Mouse (Mus musculus) gastrocnemius, postnatal 10 days (tissue): ENCODE results near the gene Miip. TPM values are rescaled to one million over a fixed set of nuclear protein-coding genes. Genes with fewer than 3 reads are reported as not detected.
"Not testable (repeated sequence)": the region's sequence is repeated elsewhere in the genome, so short reads cannot be mapped to it uniquely, and the experiment has no call there.

Source experiments
- DNase-seq: peaks from one replicate; pipeline ENCODE4 v3.0.0; 2021; ENCODE audit warnings: mixed read lengths
- total RNA-seq, 2 experiments: library from RNA; stranded (reverse); gene quantifications; 2 replicates each; pipeline ENCODE4 v1.2.3; 2021

Gene Miip
- total RNA-seq, 2 experiments from 2014 or later, result 6.2 to 9.2 TPM

DNA sequence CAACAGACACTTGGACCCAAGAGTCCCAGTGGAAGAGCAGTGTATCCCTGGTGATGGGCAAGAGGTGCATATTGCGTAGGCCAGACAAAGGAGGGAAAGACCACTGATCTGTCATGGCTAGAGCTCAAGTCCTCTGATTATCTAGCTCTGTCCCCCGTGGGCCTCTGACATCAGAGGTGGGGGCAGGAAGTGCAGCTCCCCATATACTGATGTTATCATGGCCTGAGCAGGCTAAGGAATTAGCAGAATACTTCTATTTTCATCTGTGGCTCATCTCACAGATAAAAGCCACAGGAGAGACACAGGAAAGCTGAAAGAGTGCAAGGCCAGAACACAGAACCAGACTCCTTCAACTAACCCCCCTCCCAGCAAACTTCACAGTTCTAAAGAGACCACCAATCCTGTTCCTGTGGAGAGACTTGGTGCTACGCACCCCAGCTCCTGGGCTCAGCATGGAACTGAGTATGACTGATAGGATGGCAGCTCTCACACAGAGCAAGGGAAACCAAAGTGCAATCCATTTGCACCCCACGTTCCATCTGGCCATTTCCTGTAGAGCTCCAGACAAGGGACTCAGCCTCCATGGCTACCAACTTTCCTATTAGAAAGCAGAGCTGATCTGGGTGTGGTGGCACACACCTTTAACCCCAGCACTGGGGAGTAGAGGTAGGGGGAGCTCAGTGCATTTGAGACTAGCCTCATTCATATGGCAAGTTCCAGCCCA lies 7.4 kb upstream of the Miip start:
- no peak for DNase-seq

DNA sequence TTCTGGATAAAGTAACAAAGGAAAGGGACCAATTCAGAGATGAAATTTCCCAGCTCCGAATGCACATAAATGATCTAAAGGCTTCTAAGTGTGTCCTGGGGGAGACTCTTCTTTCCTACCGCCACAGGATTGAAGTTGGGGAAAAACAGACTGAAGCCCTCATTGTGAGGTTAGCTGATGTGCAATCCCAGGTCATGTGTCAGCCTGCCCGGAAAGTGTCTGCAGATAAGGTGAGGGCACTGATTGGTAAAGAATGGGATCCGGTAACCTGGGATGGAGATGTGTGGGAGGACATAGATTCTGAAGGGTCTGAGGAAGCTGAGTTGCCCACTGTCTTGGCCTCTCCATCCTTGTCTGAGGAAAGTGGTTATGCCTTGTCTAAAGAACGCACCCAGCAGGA lies 622 bp upstream of the Miip start:
- DNase-seq, result no peak

DNA sequence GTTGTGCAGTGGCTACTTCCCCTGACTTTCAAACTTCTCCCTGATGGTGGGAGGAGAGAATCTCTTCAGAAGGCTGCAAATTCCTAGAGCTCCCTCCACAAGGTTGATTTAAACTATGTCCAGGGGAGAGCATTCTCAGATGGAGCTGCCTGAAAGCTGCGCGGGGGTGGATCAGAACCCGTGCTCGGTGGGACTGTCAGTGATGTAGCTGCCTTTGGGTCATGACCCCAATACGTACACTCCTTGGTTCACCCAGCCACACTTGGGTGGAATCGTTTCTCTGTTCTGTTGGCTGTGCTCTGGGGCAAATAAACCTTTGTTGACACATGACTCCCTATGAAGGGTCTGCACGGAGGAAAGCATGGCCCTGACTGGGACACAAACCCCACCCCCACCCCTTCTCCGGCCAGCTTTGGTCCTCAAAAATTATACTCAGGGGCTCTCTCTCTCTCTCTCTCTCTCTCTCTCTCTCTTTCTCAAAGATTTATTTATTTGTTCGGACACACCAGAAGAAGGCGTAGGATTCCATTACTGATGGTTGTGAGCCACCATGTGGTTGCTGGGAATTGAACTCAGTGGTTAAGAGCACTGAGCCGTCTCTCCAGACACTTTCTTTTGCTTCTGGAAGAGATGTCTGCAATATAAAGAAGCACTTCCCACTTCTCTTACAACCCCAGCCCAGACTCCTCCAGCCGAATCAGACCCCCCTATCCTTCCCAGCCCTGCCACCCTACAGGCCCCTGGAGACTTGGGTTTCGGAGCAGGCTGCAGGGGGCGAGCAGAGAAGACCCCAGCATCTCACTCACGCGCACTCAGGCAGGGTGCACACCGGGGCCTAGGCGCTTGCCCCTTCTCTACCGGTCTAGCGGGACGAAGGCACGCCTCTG lies 810 bp downstream of the Miip start:
- DNase-seq, result no peak

DNA sequence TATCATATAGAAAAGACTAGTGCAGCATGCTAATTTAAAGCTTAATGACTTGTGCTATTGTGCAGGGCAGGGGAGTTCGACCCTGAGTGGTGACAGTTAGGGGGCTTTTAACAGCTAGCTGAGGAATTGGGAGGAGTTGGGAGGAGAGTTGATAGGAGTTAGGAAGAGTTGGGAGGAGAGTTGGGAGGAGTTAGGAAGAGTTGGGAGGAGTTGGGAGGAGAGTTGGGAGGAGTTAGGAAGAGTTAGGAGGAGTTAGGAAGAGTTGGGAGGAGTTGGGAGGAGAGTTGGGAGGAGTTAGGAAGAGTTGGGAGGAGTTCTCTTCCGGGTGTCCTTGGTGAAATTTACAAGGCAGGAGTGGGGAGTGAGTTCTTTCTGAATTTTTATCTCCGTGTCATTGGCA lies 1.8 kb downstream of the Miip start:
- DNase-seq, result not testable (repeated sequence)

DNA sequence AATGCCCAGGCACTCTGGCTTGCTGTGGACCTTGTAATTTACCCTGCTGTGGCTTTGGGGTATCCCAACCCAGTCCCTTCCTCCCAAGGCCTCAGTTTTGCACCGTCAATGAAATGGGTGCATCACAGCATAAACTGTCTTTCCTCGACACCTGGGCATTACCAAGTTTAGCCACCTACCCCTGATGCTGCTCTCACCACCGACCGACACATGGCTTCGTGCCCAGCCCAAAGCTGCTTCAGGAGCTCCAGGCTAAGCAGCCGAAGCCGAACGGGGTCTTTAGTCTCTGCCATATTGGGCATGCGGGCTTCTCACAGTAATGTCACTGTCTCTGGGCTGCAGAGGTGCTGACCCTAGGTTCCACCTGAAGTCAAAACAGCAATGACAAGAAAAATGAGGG lies 2.6 kb downstream of the Miip start:
- no peak for DNase-seq

DNA sequence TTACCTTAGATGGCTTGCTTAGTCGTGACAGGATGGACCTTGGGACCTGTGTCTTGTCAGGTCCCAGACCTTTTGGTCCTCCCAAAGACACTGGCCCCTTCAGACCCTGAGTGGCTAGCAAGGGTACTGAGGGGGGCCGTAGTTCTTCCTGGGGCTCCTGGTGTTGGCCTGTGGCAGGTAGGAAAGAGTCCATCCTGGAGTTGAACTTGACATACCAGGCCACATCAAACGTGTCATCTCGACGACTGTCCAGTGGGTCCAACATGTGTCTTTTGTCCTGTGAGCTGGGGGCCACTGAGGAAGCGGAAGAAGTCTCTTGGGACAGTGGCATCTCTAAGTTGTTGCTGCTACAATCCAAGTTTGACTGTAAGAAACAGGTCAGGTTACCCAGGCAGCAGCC lies 3.0 kb downstream of the Miip start:
- no peak for DNase-seq

DNA sequence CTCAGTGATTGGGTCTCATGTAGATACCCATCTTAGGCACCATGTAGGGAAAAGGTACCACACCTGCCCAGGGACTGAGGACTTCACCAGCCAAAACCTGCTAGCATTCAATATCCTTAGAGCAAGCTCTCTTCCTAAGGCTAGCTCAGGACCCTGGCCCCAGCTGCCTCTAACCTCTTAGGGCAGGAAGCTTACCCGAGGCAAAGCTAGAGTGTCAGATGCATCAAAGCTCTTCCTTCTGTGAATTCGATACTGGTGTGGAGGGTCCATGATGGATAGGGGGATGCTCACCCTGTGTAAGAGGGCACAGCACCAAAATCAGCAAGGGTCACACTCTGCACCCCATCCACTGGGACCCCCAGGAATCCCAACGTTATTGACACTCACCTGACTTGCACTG lies 6.6 kb downstream of the Miip start:
- DNase-seq, result no peak

DNA sequence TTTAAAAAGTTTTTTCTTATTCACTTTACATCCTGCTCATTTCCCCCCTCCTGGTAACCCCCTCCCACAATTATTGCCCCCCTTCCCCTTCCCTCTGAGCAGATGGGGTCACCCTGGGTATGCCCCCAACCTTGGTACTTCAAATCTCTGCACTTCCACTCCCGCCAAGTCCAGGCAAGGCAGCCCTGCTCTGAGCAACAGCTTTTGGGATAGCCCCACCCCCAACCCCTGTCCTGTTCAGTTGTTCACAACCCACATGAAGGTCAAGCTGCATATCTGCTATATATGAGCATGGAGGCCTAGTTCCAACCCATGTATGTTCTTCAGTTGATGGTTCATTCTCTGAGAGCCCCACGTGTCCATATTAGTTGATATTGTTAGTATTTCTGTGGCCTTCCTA lies 17.8 kb downstream of the Miip start:
- no peak for DNase-seq

DNA sequence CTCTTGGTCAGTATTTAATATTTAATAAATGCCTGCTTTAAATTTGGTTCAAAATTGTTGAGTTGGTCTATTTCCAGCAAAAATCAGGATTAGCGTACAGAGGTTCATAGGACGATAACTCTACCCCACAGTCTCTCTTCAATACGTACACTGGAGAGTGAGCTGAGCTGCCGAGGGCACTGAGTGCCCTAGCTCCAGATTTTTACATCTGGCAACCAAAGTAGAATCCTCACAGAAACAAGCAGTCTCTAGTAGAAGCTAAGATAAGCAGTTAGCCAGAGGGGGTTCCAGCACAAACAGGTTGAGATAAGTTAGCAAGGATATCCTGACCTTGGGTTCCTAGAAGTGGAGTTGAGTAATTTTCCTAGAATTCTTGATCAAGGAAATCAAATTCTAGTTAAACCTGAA lies 20.0 kb downstream of the Miip start:
- DNase-seq, result no peak

DNA sequence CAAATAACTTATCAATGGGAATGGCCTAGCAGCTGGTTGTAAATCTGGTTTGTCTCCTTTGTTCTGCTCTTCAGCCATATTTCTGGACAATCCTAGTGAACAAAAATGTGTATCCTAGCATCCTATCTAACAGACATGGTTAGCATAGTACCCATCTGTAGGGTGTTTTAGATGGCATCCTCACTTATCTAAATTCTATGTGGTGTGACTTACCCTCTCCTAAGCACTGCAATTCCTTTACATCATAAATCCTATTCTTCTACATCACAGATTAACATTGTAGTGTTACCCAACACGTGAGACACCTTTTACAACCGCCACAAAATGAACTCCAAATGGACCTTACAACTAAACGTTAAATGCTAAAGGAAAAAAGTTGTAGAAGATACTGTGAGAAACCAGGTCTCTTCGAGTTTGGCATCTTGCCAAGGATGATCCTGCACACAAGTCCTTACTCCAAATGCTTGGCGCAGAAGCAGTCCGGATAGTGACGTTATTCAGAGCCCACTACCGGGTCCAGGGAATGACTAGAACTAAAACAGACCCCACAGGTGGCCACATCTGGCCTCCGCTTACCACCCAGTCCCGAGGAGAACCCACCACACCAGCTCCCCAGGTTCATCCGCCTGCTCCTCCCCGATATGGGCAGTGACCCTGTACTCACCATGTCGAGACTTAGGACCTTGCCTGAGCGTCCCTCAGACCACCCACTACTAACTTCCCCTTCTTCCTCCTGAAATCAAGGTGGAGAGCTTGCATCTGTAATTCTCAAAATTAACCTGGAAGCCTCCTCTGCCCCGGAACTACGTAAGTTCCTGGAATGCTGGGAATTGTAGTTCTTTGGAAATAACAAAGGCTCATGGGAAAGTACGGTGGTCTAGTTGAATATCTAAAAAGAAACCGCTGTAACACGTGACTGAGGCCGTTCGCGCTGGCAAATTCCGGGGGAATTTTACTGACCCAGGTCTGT lies 20.7 kb downstream of the Miip start, which contains the start of gene Zfp933:
Gene Zfp933, minus strand, starts transcription at position 753 of the 970 bp plus-strand sequence.
- DNase-seq, result peak; percentile 39

DNA sequence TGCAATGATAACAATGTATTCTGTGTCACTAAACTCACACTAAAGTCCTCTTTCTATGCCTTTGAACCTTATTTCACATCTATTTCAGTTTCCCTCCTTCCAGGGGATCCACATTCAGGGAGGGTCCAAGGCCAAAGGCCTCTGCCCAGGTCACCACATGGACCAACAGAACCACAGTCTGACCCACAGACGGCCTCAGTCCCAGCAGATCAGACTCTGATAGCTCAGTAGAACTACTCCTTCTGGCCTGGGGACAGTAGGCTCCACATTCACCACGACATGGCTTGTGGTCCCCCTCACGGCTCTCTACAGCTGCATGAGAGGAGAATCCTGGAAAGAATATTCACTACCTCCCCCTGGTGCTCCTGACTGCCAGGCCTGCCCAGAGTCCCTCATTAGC lies 25.7 kb downstream of the Miip start:
- no peak for DNase-seq

DNA sequence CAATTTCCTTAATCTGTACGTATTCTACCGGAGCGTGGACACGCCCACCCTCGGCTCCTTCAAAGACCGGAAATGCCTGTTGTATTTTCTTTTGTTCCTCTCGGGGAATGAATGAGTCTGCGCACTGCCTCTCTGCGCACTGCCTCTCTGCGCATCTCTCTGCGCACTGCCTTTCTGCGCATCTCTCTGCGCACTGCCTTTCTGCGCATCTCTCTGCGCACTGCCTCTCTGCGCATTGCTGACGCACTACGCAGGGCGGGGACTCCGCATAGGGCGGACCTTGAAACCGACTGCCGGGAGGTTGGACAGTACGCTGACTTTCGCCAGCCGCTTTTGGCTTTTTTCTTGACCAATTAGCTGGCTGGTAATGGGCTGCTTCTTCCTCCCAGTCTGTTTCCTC lies 29.3 kb downstream of the Miip start:
- DNase-seq, result peak; percentile 16

DNA sequence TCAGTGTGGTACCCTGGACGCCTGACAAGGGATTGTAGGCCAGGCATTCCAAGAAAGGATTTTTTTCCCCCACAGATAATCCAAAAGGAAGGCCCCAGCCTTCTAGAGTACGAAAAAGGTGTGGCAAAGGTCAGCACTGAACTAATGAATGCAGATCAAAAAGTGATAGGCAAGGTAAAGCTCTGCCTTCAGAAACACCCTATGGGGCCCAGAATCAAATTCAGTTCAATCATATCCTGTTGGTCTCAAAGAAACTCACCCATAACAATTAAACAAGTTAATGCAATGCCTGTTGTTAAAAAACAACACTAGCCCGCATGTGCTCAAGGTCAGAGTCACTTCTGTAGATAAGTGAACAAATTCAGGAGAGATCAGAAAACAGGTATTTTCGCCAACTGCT lies 44.2 kb downstream of the Miip start:
- no peak for DNase-seq

DNA sequence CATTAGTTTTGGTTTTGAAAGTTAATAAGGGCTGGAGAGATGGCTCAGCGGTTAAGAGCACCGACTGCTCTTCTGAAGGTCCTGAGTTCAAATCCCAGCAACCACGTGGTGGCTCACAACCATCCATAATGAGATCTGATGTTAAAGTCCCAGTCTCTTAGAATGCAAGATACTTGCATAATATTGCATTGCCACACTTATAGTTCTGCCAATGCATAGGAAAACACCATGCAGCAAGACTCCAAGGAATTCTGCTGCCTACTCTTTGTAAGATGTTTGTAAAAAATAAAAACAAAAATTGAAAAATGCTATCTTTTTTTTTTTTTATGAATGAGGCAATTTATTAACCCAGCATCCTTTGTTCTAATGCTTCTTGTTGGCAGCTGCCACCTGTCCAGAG lies 47.2 kb downstream of the Miip start:
- DNase-seq, result not testable (repeated sequence)

DNA sequence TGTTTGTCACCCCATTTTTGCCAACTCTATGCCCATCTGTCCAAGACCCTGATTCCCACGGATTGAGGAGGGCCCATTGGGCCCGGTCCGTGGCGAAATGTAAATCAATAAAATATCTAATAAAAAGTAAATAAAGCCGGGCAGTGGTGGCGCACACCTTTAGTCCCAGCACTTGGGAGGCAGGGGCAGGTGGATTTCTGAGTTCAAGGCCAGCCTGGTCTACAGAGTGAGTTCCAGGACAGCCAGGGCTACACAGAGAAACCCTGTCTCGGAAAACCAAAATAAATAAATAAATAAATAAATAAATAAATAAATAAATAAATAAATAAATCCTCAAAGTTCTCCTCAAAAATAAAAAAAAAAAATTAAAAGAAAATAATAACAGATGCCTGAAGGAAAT lies 49.0 kb downstream of the Miip start:
- DNase-seq, result not testable (repeated sequence)

DNA sequence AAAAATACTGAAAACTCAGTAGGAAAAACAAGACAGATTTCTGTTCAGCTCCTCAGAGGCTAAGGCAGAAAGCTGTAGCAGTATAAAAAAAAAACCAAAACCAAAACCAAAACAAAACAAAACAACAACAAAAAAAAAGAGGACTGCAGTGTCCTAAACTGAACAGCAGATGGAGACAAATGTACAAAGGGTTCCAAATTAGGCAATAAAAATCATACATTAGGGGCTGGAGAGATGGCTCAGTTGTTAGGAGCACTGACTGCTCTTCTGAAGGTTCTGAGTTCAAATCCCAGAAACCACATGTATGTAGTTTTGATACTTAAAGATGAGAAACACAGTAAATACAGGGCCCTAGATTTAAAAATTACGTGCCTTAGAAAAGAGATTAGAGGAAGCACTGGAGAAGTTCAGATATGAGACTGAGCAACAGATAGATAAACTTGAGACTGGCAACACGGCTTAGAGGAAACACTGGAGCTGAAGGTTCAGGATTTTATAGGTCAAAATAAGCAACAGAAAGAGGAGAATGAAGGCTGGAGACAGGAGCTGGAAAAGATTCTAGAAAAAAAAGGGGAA lies 53.9 kb downstream of the Miip start:
- no peak for DNase-seq

DNA sequence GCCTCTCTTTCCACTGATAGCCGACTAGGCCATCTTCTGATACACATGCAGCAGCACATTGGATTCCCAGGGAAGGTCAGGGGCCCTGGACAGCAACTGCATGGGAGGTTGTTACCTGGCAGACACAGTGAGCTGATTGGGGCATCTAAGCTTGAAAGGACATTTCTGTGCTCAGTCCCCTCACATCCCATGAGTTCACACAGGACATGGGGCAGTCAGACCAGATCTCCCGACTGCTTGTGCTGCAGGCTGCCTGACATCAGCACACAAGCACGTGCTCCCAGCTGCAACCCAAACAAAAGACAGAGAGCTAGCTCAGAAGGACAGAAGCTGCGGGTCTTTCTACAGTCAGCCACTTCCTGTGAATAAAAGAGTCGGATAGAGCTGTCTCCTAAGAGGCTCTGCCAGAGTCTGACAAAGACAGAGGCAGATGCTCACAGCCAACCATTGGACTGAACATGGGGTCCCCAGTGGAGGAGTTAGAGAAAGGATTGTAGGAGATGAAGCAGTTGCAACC lies 55.3 kb downstream of the Miip start:
- no peak for DNase-seq
